ENCODE assay signal across 10 mouse cellular contexts in genomic region chr4:150966556-150966955, GRCm38 (mm10). TPM values are rescaled to one million over a fixed set of nuclear protein-coding genes. Genes with fewer than 3 reads are reported as not detected.
DNase-seq lines count a peak whose midpoint lies in the region; ATAC-seq lines count a peak whose summit lies in the region.
"Had no signal": no experiment of that assay in that cellular context is flagged by ENCODE, and none has a peak within 500 bp of the region (broad histone marks: within the 10 kb centered on the region; RNA-seq: fewer than 3 reads in every experiment).

No protein-coding gene starts in this region.

- ATAC-seq in forebrain, embryonic 11.5 days (replicated peaks; ENCODE audit: low FRiP score) = no peak
- no peak for ATAC-seq in forebrain, embryonic 16.5 days

- 24% methylated on average over 7 of the region's 7 CpGs for WGBS in forebrain, embryonic 11.5 days
- WGBS in forebrain, embryonic 16.5 days = 23% methylated on average over 7 of the region's 7 CpGs

- no peak overlapping the region for H3K9ac ChIP-seq in forebrain, embryonic 11.5 days (ENCODE audit: low read length)
- no peak overlapping the region for H3K9ac ChIP-seq in forebrain, embryonic 16.5 days (replicated peaks; ENCODE audit: low read depth, low read length)
- H3K9ac ChIP-seq: limb, embryonic 12.5 days had no signal

- no peaks in the 10 kb centered on the region for H3K36me3 ChIP-seq in forebrain, embryonic 11.5 days (ENCODE audit: control insufficient read depth, insufficient read depth, low read length)
- H3K36me3 ChIP-seq in forebrain, embryonic 16.5 days (ENCODE audit: control insufficient read depth, insufficient read depth) = no peaks in the 10 kb centered on the region
- H3K36me3 ChIP-seq in splenic B cell, adult 2 months (ENCODE audit: control insufficient read depth, insufficient read depth, low read length, poor library complexity, severe bottlenecking) = no peaks in the 10 kb centered on the region
- H3K36me3 ChIP-seq: limb, embryonic 12.5 days had no signal

- H3K4me2 ChIP-seq in forebrain, embryonic 11.5 days (ENCODE audit: low read depth, low read length, severe bottlenecking) = no peak overlapping the region
- H3K4me2 ChIP-seq in forebrain, embryonic 16.5 days (ENCODE audit: low read length) = no peak overlapping the region
- H3K4me2 ChIP-seq: limb, embryonic 12.5 days had no signal

- no peak overlapping the region for H3K27ac ChIP-seq in forebrain, embryonic 11.5 days (ENCODE audit: low read depth, low read length)
- no peak overlapping the region for H3K27ac ChIP-seq in forebrain, embryonic 16.5 days (ENCODE audit: low read length)
- H3K27ac ChIP-seq: limb, embryonic 12.5 days had no signal

- no peaks in the 10 kb centered on the region for H3K9me3 ChIP-seq in forebrain, embryonic 11.5 days (ENCODE audit: control insufficient read depth, low read length)
- no peaks in the 10 kb centered on the region for H3K9me3 ChIP-seq in forebrain, embryonic 16.5 days (ENCODE audit: control insufficient read depth, low read length)
- H3K9me3 ChIP-seq: limb, embryonic 12.5 days had no signal

- no peaks in the 10 kb centered on the region for H3K27me3 ChIP-seq in forebrain, embryonic 11.5 days (ENCODE audit: control insufficient read depth, insufficient read depth, low read length)
- H3K27me3 ChIP-seq in forebrain, embryonic 16.5 days (replicated peaks; ENCODE audit: control insufficient read depth, insufficient read depth, low read length) = no peaks in the 10 kb centered on the region
- no peaks in the 10 kb centered on the region for H3K27me3 ChIP-seq in splenic B cell, adult 2 months (ENCODE audit: control insufficient read depth, insufficient read depth, low read length, poor library complexity, severe bottlenecking)

- no peak overlapping the region for H3K4me3 ChIP-seq in forebrain, embryonic 11.5 days (ENCODE audit: low read depth, low read length)
- H3K4me3 ChIP-seq in forebrain, embryonic 16.5 days (replicated peaks; ENCODE audit: low read length) = no peak overlapping the region
- H3K4me3 ChIP-seq: limb, embryonic 12.5 days had no signal

- DNase-seq in forebrain, embryonic 11.5 days (ENCODE audit: low spot score) = peak; percentile 72
- peak; percentile 74 for DNase-seq in 416B (ENCODE audit: low read depth)
- peak; percentile 74 for DNase-seq in adrenal gland, postnatal 10 days
- DNase-seq in embryo, embryonic 9.5 days (ENCODE audit: extremely low spot score) = peak; percentile 48
- DNase-seq in layer of hippocampus, adult 18-20 months (ENCODE audit: low spot score in 2 of 2) = peak; percentile 66 to 90
- peak; percentile 71 for DNase-seq in lung, postnatal 10 days
- DNase-seq in splenic B cell, adult 2 months (ENCODE audit: low read depth, low spot score) = peak; percentile 49

- H3K4me1 ChIP-seq in forebrain, embryonic 11.5 days (replicated peaks; ENCODE audit: control insufficient read depth, insufficient read depth, low read length) = no peaks in the 10 kb centered on the region
- H3K4me1 ChIP-seq in forebrain, embryonic 16.5 days (replicated peaks; ENCODE audit: control insufficient read depth, insufficient read depth, low read length) = peaks cover 4% of the 10 kb centered on the region; the same call in 1 of the 2 replicates
- H3K4me1 ChIP-seq: limb, embryonic 12.5 days had no signal

RNA-seq across cellular contexts. Expression of gene Uts2, which starts 30.3 kb away (rescaled TPM):
- polyA plus RNA-seq in forebrain, embryonic 11.5 days (2014; fragmentation: Nextera tagmentation; extraction: Ambion mirVana) = not detected in 2 replicates
- not detected in 2 replicates for polyA plus RNA-seq in forebrain, embryonic 16.5 days (2015; fragmentation: Nextera tagmentation; extraction: Ambion mirVana)
- total RNA-seq in adrenal gland, postnatal 10 days (2021) = not detected
- total RNA-seq in layer of hippocampus, adult 18-20 months (2021) = not detected
- polyA plus RNA-seq: limb, embryonic 12.5 days; stomach, embryonic 16.5 days had no signal

RNA-seq across cellular contexts. Expression of gene Tnfrsf9, which starts 52.2 kb away (rescaled TPM):
- polyA plus RNA-seq in forebrain, embryonic 11.5 days (2014; fragmentation: Nextera tagmentation; extraction: Ambion mirVana) = 0.19 TPM in 1 of 2 replicates, not detected in the other
- polyA plus RNA-seq in forebrain, embryonic 16.5 days (2015; fragmentation: Nextera tagmentation; extraction: Ambion mirVana) = 0.34 and 0.35 TPM in 2 replicates
- under 1 TPM; 0.57 to 0.73 TPM for total RNA-seq in adrenal gland, postnatal 10 days (2021)
- under 1 TPM; 0.82 to 0.89 TPM for total RNA-seq in layer of hippocampus, adult 18-20 months (2021)

RNA-seq across cellular contexts. Expression of gene Park7, which starts 52.3 kb away (rescaled TPM):
- polyA plus RNA-seq in forebrain, embryonic 11.5 days (2014; fragmentation: Nextera tagmentation; extraction: Ambion mirVana) = 412 and 431 TPM in 2 replicates
- polyA plus RNA-seq in forebrain, embryonic 16.5 days (2015; fragmentation: Nextera tagmentation; extraction: Ambion mirVana) = 357 and 370 TPM in 2 replicates
- 100 to 1,000 TPM; 242 to 261 TPM for total RNA-seq in adrenal gland, postnatal 10 days (2021)
- total RNA-seq in layer of hippocampus, adult 18-20 months (2021) = 100 to 1,000 TPM; 241 to 256 TPM
